Mouse (Mus musculus): ENCODE data around the gene Ubn2. TPM values are rescaled to one million over a fixed set of nuclear protein-coding genes. Genes with fewer than 3 reads are reported as not detected.
"Not testable (repeated sequence)": the region's sequence is repeated elsewhere in the genome, so short reads cannot be mapped to it uniquely, and the experiment has no call there.

The Ubn2 gene
- total RNA-seq, 4 experiments from 2014 or later = 18.4 to 25.2 (median 21.4) TPM

GRCm38 (mm10) chr6:38533428-38534405, 100.0 kb downstream of the Ubn2 start, which contains the start of gene Fmc1:
Gene Fmc1 (plus strand): TSS chr6:38533502.
- peak; percentile 99 for DNase-seq (ENCODE audit: low spot score)

GRCm38 (mm10) chr6:38534640-38535365, 101.1 kb downstream of the Ubn2 start:
- DNase-seq (ENCODE audit: low spot score) = peak; percentile 97

GRCm38 (mm10) chr6:38535366-38535690, 101.6 kb downstream of the Ubn2 start:
- no peak for DNase-seq (ENCODE audit: low spot score)

GRCm38 (mm10) chr6:38535788-38536187, 102.0 kb downstream of the Ubn2 start:
- no peak for DNase-seq (ENCODE audit: low spot score)

GRCm38 (mm10) chr6:38544141-38544540, 110.4 kb downstream of the Ubn2 start:
- not testable (repeated sequence) for DNase-seq (ENCODE audit: low spot score)

- not testable (repeated sequence) for DNase-seq (ENCODE audit: low spot score)
These were observed 113.3 kb downstream of the Ubn2 start for GRCm38 (mm10) chr6:38547005-38547404.

- no peak for DNase-seq (ENCODE audit: low spot score)
These were observed 114.0 kb downstream of the Ubn2 start for GRCm38 (mm10) chr6:38547707-38548106.

- DNase-seq (ENCODE audit: low spot score) = not testable (repeated sequence)
These were observed 114.8 kb downstream of the Ubn2 start for GRCm38 (mm10) chr6:38548595-38548994.

- DNase-seq (ENCODE audit: low spot score) = not testable (repeated sequence)
These were observed 116.1 kb downstream of the Ubn2 start for GRCm38 (mm10) chr6:38549840-38550239.

GRCm38 (mm10) chr6:38550250-38551061, 116.7 kb downstream of the Ubn2 start:
- peak; percentile 83 for DNase-seq (ENCODE audit: low spot score)

- peak; percentile 93 for DNase-seq (ENCODE audit: low spot score)
These were observed 117.6 kb downstream of the Ubn2 start, which contains the start of gene Luc7l2 for GRCm38 (mm10) chr6:38551062-38551988. Gene Luc7l2 (plus strand): TSS chr6:38551334.

- DNase-seq (ENCODE audit: low spot score) = peak; percentile 99
These were observed 118.4 kb downstream of the Ubn2 start for GRCm38 (mm10) chr6:38551989-38552635.

GRCm38 (mm10) chr6:38552636-38553000, 118.9 kb downstream of the Ubn2 start:
- no peak for DNase-seq (ENCODE audit: low spot score)

Small RNA genes lying within 50 kb of the gene (microRNA-seq; reads per million reads assigned to microRNA genes)
- not detected for gene Mir7670

Other genes starting within 250 kb of the Ubn2 start
- 1 to 10 TPM; 1.7 to 2.1 (median 1.9) TPM for gene D630045J12Rik, start 179.9 kb upstream of the Ubn2 start, total RNA-seq (2022)
- 1 to 10 TPM; 1.0 to 1.6 (median 1.3) TPM for gene Zc3hav1l, start 134.7 kb upstream of the Ubn2 start, total RNA-seq (2022)
- 10 to 100 TPM; 13.8 to 15.5 (median 14.6) TPM for gene Zc3hav1, start 79.3 kb upstream of the Ubn2 start, total RNA-seq (2022)
- 1 to 10 TPM; 1.3 to 2.1 (median 1.8) TPM for gene Ttc26, start 52.5 kb upstream of the Ubn2 start, total RNA-seq (2022)
- gene Fmc1, start 99.6 kb downstream of the Ubn2 start, total RNA-seq (2022) = 100 to 1,000 TPM; 234 to 298 (median 248) TPM
- 100 to 1,000 TPM in 1 of 4 experiments, 10 to 100 TPM in 3; 84.5 to 120 (median 91.4) TPM for gene Luc7l2, start 117.4 kb downstream of the Ubn2 start, total RNA-seq (2022)
- gene Klrg2, start 203.3 kb downstream of the Ubn2 start, total RNA-seq (2022) = under 1 TPM; 0.19 to 0.65 (median 0.46) TPM
- 1 to 10 TPM; 1.0 to 2.2 (median 1.4) TPM for gene Clec2l, start 229.1 kb downstream of the Ubn2 start, total RNA-seq (2022)

Data from heart, adult 8-10 months (tissue).